Mouse (Mus musculus): ENCODE results near the gene Glce. TPM values are rescaled to one million over a fixed set of nuclear protein-coding genes. Genes with fewer than 3 reads are reported as not detected.

Glce gene
- total RNA-seq, 2 experiments from 2014 or later: 5.5 to 8.3 TPM

- no peak for DNase-seq
These were observed 95.9 kb downstream of the Glce start, which contains the start of gene Paqr5 for GRCm38 (mm10) chr9:62026600-62026999. Paqr5 (minus strand) TSS chr9:62026856.

- DNase-seq: no peak
These were observed 97.4 kb downstream of the Glce start for GRCm38 (mm10) chr9:62025056-62025455.

DNA sequence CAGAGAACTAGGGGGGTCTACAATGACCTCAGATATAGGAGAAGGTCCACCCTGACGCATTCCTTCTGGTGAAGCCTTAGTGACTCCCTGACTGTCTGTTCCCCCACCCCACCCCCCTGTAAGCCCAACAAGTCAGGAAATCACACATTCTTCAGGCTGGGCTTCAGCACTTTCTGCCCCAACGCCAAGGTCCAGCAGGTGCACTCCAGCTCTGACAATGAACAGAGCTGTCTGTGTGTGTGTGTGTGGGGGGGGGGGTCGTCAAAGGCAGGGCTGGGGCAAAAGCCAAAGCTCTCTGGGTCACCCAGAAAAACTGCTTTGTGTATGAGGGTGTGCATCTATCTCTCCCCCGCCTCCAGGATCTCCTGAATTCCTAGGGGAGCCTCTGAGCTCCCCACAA is 98.6 kb downstream of the Glce start:
- no peak for DNase-seq

- no peak for DNase-seq
These were observed 99.3 kb downstream of the Glce start for GRCm38 (mm10) chr9:62022961-62023680.

DNA sequence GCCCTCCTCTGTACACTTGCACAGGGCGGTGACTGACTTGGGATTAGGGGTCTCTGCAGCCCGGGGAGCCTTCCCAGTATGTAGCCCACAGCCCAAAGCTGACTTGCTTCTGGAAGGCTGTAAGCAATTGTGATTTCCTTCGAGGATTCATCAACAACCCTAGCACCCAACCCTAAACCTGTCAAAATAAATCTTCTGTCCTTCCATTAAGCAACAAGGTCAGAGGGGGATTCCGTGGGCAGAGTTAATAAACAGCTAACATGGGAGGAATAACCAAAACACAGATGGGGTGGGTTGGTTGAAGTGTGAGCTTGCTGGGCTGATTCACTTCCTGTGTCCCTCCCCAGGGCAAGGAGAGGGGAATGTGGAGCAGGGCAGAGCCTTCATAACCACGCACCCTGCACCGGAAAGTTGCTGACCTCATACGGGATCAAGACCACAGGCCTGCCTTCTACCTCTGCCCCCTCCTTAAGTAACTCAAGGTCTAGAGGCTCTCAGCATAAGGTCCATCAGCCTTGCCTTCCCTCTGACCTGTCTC is 100.8 kb downstream of the Glce start:
- no peak for DNase-seq

- DNase-seq: no peak
These were observed 102.2 kb downstream of the Glce start for GRCm38 (mm10) chr9:62020259-62020658.

DNA sequence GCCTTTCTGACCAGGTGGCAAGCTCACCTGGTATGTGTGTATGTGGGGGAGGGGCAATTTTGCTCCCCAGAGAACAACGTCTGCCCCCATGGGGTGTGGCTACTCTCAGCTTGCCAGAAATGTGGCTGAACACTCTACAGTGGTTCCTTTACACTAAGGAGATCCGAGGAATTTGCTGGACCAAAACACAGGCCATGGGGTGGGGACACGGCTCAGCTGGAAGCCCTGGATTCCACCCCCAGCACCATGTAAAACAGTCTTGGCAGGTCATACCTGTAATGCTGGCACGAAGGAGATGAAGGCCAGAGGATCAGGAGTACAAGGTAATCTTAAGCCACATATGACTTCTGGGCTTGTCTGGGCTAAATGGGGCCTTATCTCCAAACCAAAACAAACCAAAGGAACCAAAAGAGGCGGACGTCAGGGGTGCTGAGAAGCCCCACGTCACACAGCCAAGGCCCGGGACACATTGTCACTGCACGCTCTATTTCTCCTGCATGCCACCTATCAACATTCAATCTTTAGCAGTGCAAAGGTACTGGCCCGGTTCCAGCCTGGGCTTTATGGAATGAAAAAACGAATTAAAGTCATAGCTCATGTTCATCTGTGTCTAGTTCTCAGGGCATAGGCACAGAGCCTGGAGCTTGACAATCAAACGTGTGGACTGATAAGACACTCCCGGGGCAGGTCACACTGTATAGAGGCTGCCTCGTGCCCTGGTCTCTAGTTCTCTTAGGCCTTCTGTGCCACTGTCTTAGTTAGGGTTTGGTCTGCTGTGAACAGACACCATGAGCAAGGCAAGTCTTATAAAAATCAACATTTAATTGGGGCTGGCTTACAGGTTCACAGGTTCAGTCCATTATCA is 104.0 kb downstream of the Glce start:
- no peak for DNase-seq

DNA sequence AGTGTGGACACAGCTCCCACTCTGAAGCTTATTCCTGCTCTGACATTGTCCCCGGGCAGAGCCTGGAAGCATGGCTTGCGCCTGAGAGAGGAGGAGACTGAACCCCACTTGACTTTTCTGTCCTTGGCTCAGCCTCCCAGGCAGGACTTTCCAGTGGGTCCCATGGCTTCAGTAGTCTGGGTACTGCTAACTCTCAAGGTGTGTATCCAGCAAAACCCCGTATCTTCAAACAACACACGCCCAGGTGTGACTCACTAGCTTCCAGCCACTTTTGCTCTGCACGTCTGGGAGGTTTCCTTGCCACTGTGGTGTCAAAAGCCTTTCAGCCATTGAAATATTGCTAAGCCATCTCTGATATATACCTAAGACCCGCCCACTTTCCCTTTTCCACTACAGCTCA is 105.1 kb downstream of the Glce start:
- no peak for DNase-seq

GRCm38 (mm10) chr9:62015504-62015903 is 107.0 kb downstream of the Glce start:
- no peak for DNase-seq

GRCm38 (mm10) chr9:62013316-62014097 is 108.9 kb downstream of the Glce start:
- DNase-seq: no peak

- DNase-seq: no peak
These were observed 114.1 kb downstream of the Glce start for GRCm38 (mm10) chr9:62008360-62008759.

Small RNA genes lying within 50 kb of the gene (microRNA-seq; reads per million reads assigned to microRNA genes)
- 0.74 to 0.79 reads per million in 2 experiments for gene Mir5133 (ENCODE audit: borderline replicate concordance in 2 of 2)

Other genes starting within 250 kb of the Glce start
- 1,000 to 10,000 TPM; 1,165 to 1,257 TPM for gene Rplp1, start 208.1 kb downstream of the Glce start, total RNA-seq (2021)
- gene Kif23, start 175.9 kb downstream of the Glce start, total RNA-seq (2021): 1 to 10 TPM in 1 of 2 experiments, under 1 TPM in 1; 0.51 to 1.5 TPM
- not detected for gene Paqr5, start 95.8 kb downstream of the Glce start, total RNA-seq (2021)
- gene Spesp1, start 159.6 kb upstream of the Glce start, total RNA-seq (2021): not detected
- gene Anp32a, start 218.6 kb upstream of the Glce start, total RNA-seq (2021): 10 to 100 TPM; 59.4 to 67.3 TPM